Mouse (Mus musculus): Measurements from ENCODE around the gene Fam173a. TPM values are rescaled to one million over a fixed set of nuclear protein-coding genes. Genes with fewer than 3 reads are reported as not detected.

The Fam173a gene
- total and polyA plus RNA-seq, 3 experiments = 20.5 to 50.5 (median 24.1) TPM

DNA sequence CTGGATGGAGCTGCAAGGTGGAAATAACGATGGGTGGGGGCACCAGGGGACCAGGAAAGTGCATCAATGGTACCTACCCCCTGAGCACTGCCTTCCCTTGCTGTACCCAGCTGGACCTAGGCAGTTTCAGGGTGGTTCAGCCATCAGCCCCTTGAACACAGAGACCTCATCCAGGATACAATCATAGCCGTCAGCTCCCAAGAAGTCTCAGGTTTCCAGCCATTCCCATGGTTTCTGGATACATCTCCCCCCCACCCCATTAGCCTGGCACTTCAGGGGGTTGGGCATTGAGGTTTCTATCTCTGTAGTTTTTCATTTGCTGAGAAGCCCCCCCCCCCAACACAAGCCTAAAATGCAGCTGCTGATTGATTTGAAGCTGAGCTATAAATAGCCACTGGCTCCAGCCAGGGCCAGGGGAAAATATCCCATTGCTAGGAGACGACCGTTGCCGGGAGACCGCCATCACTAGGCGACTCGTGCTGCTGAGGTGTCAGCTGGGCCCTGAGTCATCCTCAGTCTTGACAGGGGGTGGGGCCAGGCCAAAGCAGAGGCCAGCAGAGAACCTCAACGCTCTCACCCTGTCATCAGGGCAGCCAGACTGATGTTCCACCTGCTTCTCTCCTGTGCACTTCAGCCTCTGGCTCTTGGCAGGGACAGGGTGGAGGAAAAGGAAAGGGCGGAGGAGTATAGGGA is 10.3 kb upstream of the Fam173a start:
- TF ChIP-seq GATA2 (IDR thresholded peaks at IDR 0.05; ENCODE audit: borderline replicate concordance, low read depth, low read length) = no peak
- no peak for TF ChIP-seq GATA1 (IDR thresholded peaks at IDR 0.05; ENCODE audit: borderline replicate concordance, low read length)
- no peak for TF ChIP-seq POLR2AphosphoS5 (IDR thresholded peaks at IDR 0.05; ENCODE audit: insufficient replicate concordance, low read depth, low read length)
- TF ChIP-seq CTCF (IDR thresholded peaks at IDR 0.05; ENCODE audit: low read depth, low read length) = no peak
- TF ChIP-seq TAL1 (conservative IDR thresholded peaks at IDR 0.05; ENCODE audit: low read depth, low read length) = no peak
- ATAC-seq (ENCODE audit: extremely low read depth, insufficient number of reproducible peaks, low FRiP score, poor library complexity, severe bottlenecking) = no peak
- no peak for DNase-seq (ENCODE audit: low spot score)
- Histone ChIP-seq H3K27me3 (ENCODE audit: insufficient read depth, low read length) (peaks cover 7% of the 10 kb centered on the region; the same call in 1 of the 2 replicates), H3K36me3 (replicated peaks) (no peaks in the 10 kb centered on the region), H3K4me1 (ENCODE audit: insufficient read depth, low read depth, low read length) (peaks cover 7% of the 10 kb centered on the region), H3K4me3 (ENCODE audit: low read depth, low read length) (no peak overlapping the region), H3K9me3 (replicated peaks) (no peaks in the 10 kb centered on the region)

DNA sequence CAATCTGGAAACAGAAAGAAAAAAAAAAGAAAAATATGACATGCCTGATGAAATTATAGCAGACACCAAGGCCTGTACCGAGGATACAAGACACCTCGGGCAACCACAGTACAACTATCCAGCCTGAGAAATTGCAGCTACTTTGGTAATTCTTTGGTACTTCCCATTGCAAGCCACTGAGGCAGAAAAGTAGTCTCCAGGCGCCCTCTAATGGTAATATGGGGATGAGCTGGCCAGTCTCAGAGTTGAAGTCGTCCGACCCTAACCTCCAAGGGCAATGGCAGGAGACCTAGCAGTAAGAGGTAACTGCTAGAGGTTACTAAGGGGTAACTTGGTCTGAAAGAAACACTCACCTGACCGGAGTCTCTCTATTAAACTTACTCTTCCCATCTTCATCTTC is 8.3 kb upstream of the Fam173a start:
- DNase-seq (ENCODE audit: low spot score) (peak; percentile 74), ATAC-seq (ENCODE audit: extremely low read depth, insufficient number of reproducible peaks, low FRiP score, poor library complexity, severe bottlenecking) (peak; percentile 48; the same call in 1 of the 2 replicates)
- H3K36me3 ChIP-seq (replicated peaks) = peaks cover 1% of the 10 kb centered on the region
- H3K4me3 ChIP-seq (ENCODE audit: low read depth, low read length) = no peak overlapping the region
- peaks cover 20% of the 10 kb centered on the region for H3K4me1 ChIP-seq (ENCODE audit: insufficient read depth, low read depth, low read length)
- TF ChIP-seq TAL1 (conservative IDR thresholded peaks at IDR 0.05; ENCODE audit: low read depth, low read length) (no peak), GATA2 (IDR thresholded peaks at IDR 0.05; ENCODE audit: borderline replicate concordance, low read depth, low read length) (no peak), POLR2AphosphoS5 (IDR thresholded peaks at IDR 0.05; ENCODE audit: insufficient replicate concordance, low read depth, low read length) (no peak), CTCF (IDR thresholded peaks at IDR 0.05; ENCODE audit: low read depth, low read length) (peak; percentile 56)
- no peaks in the 10 kb centered on the region for H3K9me3 ChIP-seq (replicated peaks)
- H3K27me3 ChIP-seq (ENCODE audit: insufficient read depth, low read length) = peaks cover 7% of the 10 kb centered on the region; the same call in 1 of the 2 replicates

DNA sequence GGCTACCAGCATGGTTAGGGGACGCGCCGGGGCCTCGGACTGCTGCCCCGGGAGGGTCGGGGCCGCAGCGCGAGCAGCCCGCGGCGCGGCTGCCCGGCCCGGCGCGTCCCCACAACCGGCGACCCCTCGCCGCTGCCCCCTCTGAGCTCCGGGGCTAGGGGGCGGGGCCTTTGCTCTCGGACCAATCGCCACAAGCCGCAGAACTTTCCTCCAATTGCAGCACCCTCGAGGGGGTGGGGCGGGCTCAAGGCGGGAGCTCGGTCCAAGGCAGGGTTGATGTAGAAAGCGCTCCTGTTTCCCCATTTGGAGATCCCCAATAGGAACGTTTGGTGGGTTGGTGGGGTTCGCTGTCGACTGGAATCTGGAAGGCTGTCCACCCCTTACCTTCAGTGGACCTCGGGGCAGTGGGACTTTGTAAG is 4.3 kb upstream of the Fam173a start, which contains the start of gene Metrn:
Gene Metrn, minus strand, starts transcription at position 186 of the 419 bp plus-strand sequence.
- peaks cover 58% of the 10 kb centered on the region for H3K4me1 ChIP-seq (ENCODE audit: insufficient read depth, low read depth, low read length)
- TF ChIP-seq CTCF (IDR thresholded peaks at IDR 0.05; ENCODE audit: low read depth, low read length) (no peak), TAL1 (conservative IDR thresholded peaks at IDR 0.05; ENCODE audit: low read depth, low read length) (no peak), GATA2 (IDR thresholded peaks at IDR 0.05; ENCODE audit: borderline replicate concordance, low read depth, low read length) (no peak), GATA1 (IDR thresholded peaks at IDR 0.05; ENCODE audit: borderline replicate concordance, low read length) (no peak)
- H3K9me3 ChIP-seq (replicated peaks) = no peaks in the 10 kb centered on the region
- ATAC-seq (ENCODE audit: extremely low read depth, insufficient number of reproducible peaks, low FRiP score, poor library complexity, severe bottlenecking) (peak; percentile 83), DNase-seq (ENCODE audit: low spot score) (peak; percentile 98)
- H3K4me3 ChIP-seq (ENCODE audit: low read depth, low read length) = peak within 1 kb of the TSS; percentile 89
- peaks cover 32% of the 10 kb centered on the region for H3K36me3 ChIP-seq (replicated peaks)
- H3K27me3 ChIP-seq (ENCODE audit: insufficient read depth, low read length) = no peaks in the 10 kb centered on the region

DNA sequence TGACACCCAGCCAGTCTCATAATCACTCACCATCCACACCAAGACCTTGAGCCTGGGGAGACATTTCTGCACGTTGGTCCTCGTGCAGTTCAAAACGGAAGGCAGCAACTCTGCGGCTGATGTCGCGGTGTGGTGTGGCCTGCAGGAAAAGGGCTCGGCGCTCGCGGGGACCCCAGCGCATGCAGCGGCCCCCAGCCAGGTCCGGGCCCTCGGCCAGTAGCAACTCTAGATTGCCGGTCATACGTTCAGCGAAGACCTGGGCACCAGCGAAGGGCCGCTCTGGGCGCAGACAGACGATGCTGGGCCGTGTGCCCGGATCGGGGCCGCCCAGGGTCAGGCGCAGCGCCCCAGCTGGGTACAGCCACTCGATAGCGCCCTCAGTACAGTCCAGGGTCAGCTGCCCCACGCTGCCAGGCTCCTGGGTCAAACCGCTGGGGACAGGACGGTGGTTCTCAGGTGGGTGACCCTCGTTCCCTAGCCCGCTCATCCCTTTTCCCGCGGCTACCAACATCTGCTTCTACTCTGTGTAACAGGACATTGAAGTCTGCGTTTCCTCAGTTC is 3.6 kb upstream of the Fam173a start:
- TF ChIP-seq POLR2AphosphoS5 (IDR thresholded peaks at IDR 0.05; ENCODE audit: insufficient replicate concordance, low read depth, low read length) = no peak
- TF ChIP-seq GATA1 (IDR thresholded peaks at IDR 0.05; ENCODE audit: borderline replicate concordance, low read length) = no peak
- TF ChIP-seq TAL1 (conservative IDR thresholded peaks at IDR 0.05; ENCODE audit: low read depth, low read length) = no peak
- TF ChIP-seq GATA2 (IDR thresholded peaks at IDR 0.05; ENCODE audit: borderline replicate concordance, low read depth, low read length) = no peak
- no peak for TF ChIP-seq CTCF (IDR thresholded peaks at IDR 0.05; ENCODE audit: low read depth, low read length)
- Histone ChIP-seq H3K36me3 (replicated peaks) (peaks cover 34% of the 10 kb centered on the region), H3K9me3 (replicated peaks) (no peaks in the 10 kb centered on the region), H3K4me1 (ENCODE audit: insufficient read depth, low read depth, low read length) (peaks cover 61% of the 10 kb centered on the region), H3K27me3 (ENCODE audit: insufficient read depth, low read length) (no peaks in the 10 kb centered on the region), H3K4me3 (ENCODE audit: low read depth, low read length) (peak overlapping the region; percentile 89)
- DNase-seq (ENCODE audit: low spot score) (peak; percentile 32), ATAC-seq (ENCODE audit: extremely low read depth, insufficient number of reproducible peaks, low FRiP score, poor library complexity, severe bottlenecking) (no peak)

DNA sequence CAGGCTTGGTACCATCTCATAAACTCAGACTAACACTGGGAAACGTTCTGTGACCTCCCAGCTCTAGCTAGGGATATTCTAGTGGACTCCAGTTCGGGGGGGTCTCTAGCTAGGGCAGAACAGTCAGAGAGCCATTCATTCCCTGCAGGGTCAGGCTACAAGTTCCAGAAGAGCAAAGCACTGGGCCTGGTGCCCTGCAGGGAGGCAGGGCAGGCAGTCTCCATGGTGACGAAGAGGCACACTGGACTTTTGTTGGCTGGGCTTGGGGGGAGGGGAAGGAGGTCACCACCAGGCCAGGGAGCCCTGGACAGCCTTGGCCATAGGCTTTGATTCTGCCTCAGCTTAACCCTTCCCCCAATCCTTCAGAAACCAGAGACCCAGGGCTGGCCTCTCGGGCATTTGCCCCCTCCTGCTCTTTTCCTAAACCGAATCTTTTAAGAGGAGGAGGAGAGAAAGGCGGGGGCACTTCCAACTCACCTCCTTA is 3.0 kb upstream of the Fam173a start, which contains the start of gene AC134908.4:
Gene AC134908.4, minus strand, starts transcription at position 51 of the 484 bp plus-strand sequence.
- ATAC-seq (ENCODE audit: extremely low read depth, insufficient number of reproducible peaks, low FRiP score, poor library complexity, severe bottlenecking) (no peak), DNase-seq (ENCODE audit: low spot score) (no peak)
- H3K36me3 ChIP-seq (replicated peaks) = peaks cover 39% of the 10 kb centered on the region
- H3K4me3 ChIP-seq (ENCODE audit: low read depth, low read length) = peak within 1 kb of the TSS; percentile 89
- H3K4me1 ChIP-seq (ENCODE audit: insufficient read depth, low read depth, low read length) = peaks cover 64% of the 10 kb centered on the region
- no peaks in the 10 kb centered on the region for H3K27me3 ChIP-seq (ENCODE audit: insufficient read depth, low read length)
- TF ChIP-seq GATA1 (IDR thresholded peaks at IDR 0.05; ENCODE audit: borderline replicate concordance, low read length) (no peak), POLR2AphosphoS5 (IDR thresholded peaks at IDR 0.05; ENCODE audit: insufficient replicate concordance, low read depth, low read length) (no peak), GATA2 (IDR thresholded peaks at IDR 0.05; ENCODE audit: borderline replicate concordance, low read depth, low read length) (no peak), TAL1 (conservative IDR thresholded peaks at IDR 0.05; ENCODE audit: low read depth, low read length) (no peak), CTCF (IDR thresholded peaks at IDR 0.05; ENCODE audit: low read depth, low read length) (no peak)
- no peaks in the 10 kb centered on the region for H3K9me3 ChIP-seq (replicated peaks)

DNA sequence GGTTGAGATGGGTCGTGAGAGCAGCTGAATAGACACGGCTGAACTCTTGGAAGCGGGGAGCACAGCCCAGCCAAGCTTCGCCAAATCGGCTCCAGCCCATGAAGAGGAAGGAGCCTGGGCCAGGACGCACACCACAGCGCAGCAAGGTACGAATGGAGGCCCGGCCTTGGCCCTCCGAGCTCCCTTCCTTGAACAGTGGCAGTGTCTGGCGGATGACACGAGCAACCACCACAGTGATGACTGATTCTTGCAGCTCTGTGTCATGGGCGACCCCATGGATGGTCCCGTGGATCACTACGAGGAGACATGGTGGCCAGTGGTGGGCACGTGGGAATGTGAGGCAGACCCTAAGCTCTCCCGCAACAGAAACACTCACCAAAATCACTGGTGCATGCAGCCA is 2.3 kb upstream of the Fam173a start:
- peaks cover 46% of the 10 kb centered on the region for H3K36me3 ChIP-seq (replicated peaks)
- H3K9me3 ChIP-seq (replicated peaks) = no peaks in the 10 kb centered on the region
- no peak for TF ChIP-seq POLR2AphosphoS5 (IDR thresholded peaks at IDR 0.05; ENCODE audit: insufficient replicate concordance, low read depth, low read length)
- no peak for TF ChIP-seq GATA2 (IDR thresholded peaks at IDR 0.05; ENCODE audit: borderline replicate concordance, low read depth, low read length)
- peak overlapping the region; percentile 25; the same call in 1 of the 2 replicates for H3K4me3 ChIP-seq (ENCODE audit: low read depth, low read length)
- DNase-seq (ENCODE audit: low spot score) (no peak), ATAC-seq (ENCODE audit: extremely low read depth, insufficient number of reproducible peaks, low FRiP score, poor library complexity, severe bottlenecking) (no peak)
- no peaks in the 10 kb centered on the region for H3K27me3 ChIP-seq (ENCODE audit: insufficient read depth, low read length)
- H3K4me1 ChIP-seq (ENCODE audit: insufficient read depth, low read depth, low read length) = peaks cover 63% of the 10 kb centered on the region

Measured in G1E (cell line).